Mouse (Mus musculus) liver, embryonic 14.5 days (tissue): ENCODE results near the gene Setd7. TPM values are rescaled to one million over a fixed set of nuclear protein-coding genes. Genes with fewer than 3 reads are reported as not detected.

Source experiments
- ATAC-seq: fragments of 200-750 bp; cut with Nextera tagmentation; 2 replicates; pipeline ENCODE4 v1.8.0; 2017; ENCODE audit warnings: moderate number of reproducible peaks, mild to moderate bottlenecking, moderate library complexity; ENCODE audit not compliant: insufficient read depth
- DNase-seq, 3 experiments: peaks; one replicate each; pipeline ENCODE4 v3.0.0-alpha.2; 2012 to 2013; ENCODE audit warnings: low read depth in 3 of 3, low spot score in 3 of 3
- H3K27ac ChIP-seq: fragments of 300-500 bp; sonication (generic); 2 replicates; pipeline ENCODE4 v1.5.1; 2014; ENCODE audit warnings: moderate library complexity, mild to moderate bottlenecking, control low read depth, inconsistent platforms
- H3K27me3 ChIP-seq: fragments of 300-500 bp; sonication (generic); 2 replicates; pipeline ENCODE4 v1.6.1; 2014; ENCODE audit warnings: mild to moderate bottlenecking, low read length, moderate library complexity; ENCODE audit not compliant: control insufficient read depth, insufficient read depth
- H3K36me3 ChIP-seq: fragments of 300-500 bp; sonication (generic); replicated peaks from 2 replicates; pipeline ENCODE4 v1.6.1; 2014; ENCODE audit warnings: low read depth; ENCODE audit not compliant: control insufficient read depth, insufficient read depth
- H3K4me1 ChIP-seq, 2 experiments: fragments of 200-500 bp in 1 of 2; fragments of 300-500 bp in 1 of 2; sonication (generic) in 1 of 2; replicated peaks; 2 replicates each; pipeline ENCODE4 v1.6.1; 2012 to 2014; ENCODE audit warnings: antibody characterized with exemption in 1 of 2, inconsistent platforms in 1 of 2, low read length in 1 of 2; ENCODE audit not compliant: control insufficient read depth in 2 of 2, insufficient read depth in 2 of 2
- H3K4me2 ChIP-seq: fragments of 300-500 bp; sonication (generic); 2 replicates; pipeline ENCODE4 v1.6.1; 2014; ENCODE audit warnings: low read depth, mild to moderate bottlenecking, control low read depth, moderate library complexity
- H3K4me3 ChIP-seq, 2 experiments: fragments of 200-500 bp in 1 of 2; fragments of 300-500 bp in 1 of 2; sonication (generic) in 1 of 2; 2 replicates each; pipeline ENCODE4 v1.5.1; 2012 to 2014; ENCODE audit warnings: low read depth in 2 of 2, low read length in 2 of 2, mild to moderate bottlenecking in 2 of 2, control low read depth in 1 of 2, inconsistent platforms in 1 of 2, moderate library complexity in 1 of 2; ENCODE audit not compliant: insufficient read depth in 1 of 2
- H3K9ac ChIP-seq: fragments of 300-500 bp; sonication (generic); replicated peaks from 2 replicates; pipeline ENCODE4 v1.6.1; 2014; ENCODE audit warnings: mild to moderate bottlenecking, control low read depth, moderate library complexity
- H3K9me3 ChIP-seq: fragments of 300-500 bp; sonication (generic); 2 replicates; pipeline ENCODE4 v1.6.1; 2016; ENCODE audit warnings: low read length, mixed read lengths; ENCODE audit not compliant: control insufficient read depth
- CTCF ChIP-seq: IDR thresholded peaks from 2 replicates; pipeline ENCODE4 v1.5.1; 2016; ENCODE audit warnings: antibody characterized with exemption, low read depth, control low read depth
- EP300 ChIP-seq: IDR thresholded peaks from 2 replicates; pipeline ENCODE4 v1.6.1; 2016; ENCODE audit warnings: antibody characterized with exemption, low read depth
- WGBS: fragments of 180-500 bp; shearing (Covaris S2); extraction: QIAGEN DNeasy Blood & Tissue Kit; methylation state at CpG from one replicate; pipeline ENCODE4 v1.1.7; 2014; ENCODE audit not compliant: insufficient replicate concordance; 5-methylcytosine and 5-hydroxymethylcytosine counted together
- polyA plus RNA-seq, 2 experiments: library from polyadenylated mRNA; depleted of rRNA in 1 of 2; stranded (reverse) in 1 of 2; unstranded in 1 of 2; fragments of >200 nt; fragmentation: Nextera tagmentation in 1 of 2; extraction: Ambion mirVana in 1 of 2; gene quantifications; 2 replicates each; pipeline versions ENCODE4 v1.2.1 to v1.2.3; 2012 to 2014

Setd7 gene
- polyA plus RNA-seq, 2 experiments: 1.0 to 1.8 TPM

GRCm38 (mm10) chr3:51555583-51555982, 5.1 kb downstream of the Setd7 start:
- Histone ChIP-seq H3K36me3 (no peaks in the 10 kb centered on the region), H3K27ac (no peak overlapping the region), H3K9ac (no peak overlapping the region), H3K4me3 (no peak overlapping the region), H3K27me3 (no peaks in the 10 kb centered on the region; the same call in 1 of the 2 replicates), H3K9me3 (no peaks in the 10 kb centered on the region), H3K4me2 (no peak overlapping the region), H3K4me1 (peaks cover 0 to 15% of the 10 kb centered on the region in 2 experiments; a peak in 3 of 4 replicates)
- DNase-seq (no peak), ATAC-seq (no peak)
- TF ChIP-seq CTCF (no peak), EP300 (no peak)
- 79% methylated on average over 8 of the region's 8 CpGs for WGBS

DNA sequence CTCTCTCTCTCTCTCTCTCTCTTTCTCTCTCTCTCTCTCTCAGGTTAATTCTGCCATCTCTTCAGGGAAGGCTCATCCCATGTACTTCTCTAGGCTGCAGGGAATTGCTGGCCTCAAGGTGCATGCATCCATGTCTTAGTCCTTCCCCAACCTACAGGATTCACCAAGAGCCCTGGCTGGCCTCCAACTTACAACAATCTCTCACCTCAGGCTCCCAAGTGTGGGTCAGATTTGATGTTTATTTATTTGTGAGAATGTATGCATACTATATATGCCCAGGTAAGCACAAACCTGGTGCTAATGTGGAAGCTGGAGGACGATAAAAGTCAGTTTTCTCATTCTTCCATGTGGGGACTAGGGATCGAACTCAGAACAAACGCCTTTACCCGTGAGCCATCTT, 5.8 kb downstream of the Setd7 start:
- no peaks in the 10 kb centered on the region for H3K27me3 ChIP-seq
- H3K4me3 ChIP-seq: no peak overlapping the region
- DNase-seq: no peak
- H3K9me3 ChIP-seq: no peaks in the 10 kb centered on the region
- TF ChIP-seq CTCF (no peak), EP300 (no peak)
- H3K4me2 ChIP-seq: no peak overlapping the region
- H3K27ac ChIP-seq: no peak overlapping the region
- no peak for ATAC-seq
- 79% methylated on average over 4 of the region's 4 CpGs for WGBS
- no peak overlapping the region for H3K9ac ChIP-seq
- peaks cover 0 to 15% of the 10 kb centered on the region in 2 experiments; a peak in 3 of 4 replicates for H3K4me1 ChIP-seq
- no peaks in the 10 kb centered on the region for H3K36me3 ChIP-seq

- no peaks in the 10 kb centered on the region for H3K9me3 ChIP-seq
- no peak for TF ChIP-seq CTCF
- TF ChIP-seq EP300: no peak
- DNase-seq (no peak), ATAC-seq (no peak)
- no peak overlapping the region for H3K9ac ChIP-seq
- H3K4me3 ChIP-seq: no peak overlapping the region
- H3K4me2 ChIP-seq: no peak overlapping the region
- H3K36me3 ChIP-seq: no peaks in the 10 kb centered on the region
- no peaks in the 10 kb centered on the region for H3K27me3 ChIP-seq
- no peak overlapping the region for H3K27ac ChIP-seq
- WGBS: 51% methylated on average over 9 of the region's 9 CpGs
- H3K4me1 ChIP-seq: peaks cover 0 to 15% of the 10 kb centered on the region in 2 experiments; a peak in 3 of 4 replicates
These were observed 6.6 kb downstream of the Setd7 start for GRCm38 (mm10) chr3:51554067-51554466.

- peaks cover 0 to 15% of the 10 kb centered on the region in 2 experiments; a peak in 2 of 4 replicates for H3K4me1 ChIP-seq
- DNase-seq (no peak), ATAC-seq (no peak)
- WGBS: 64% methylated on average over 8 of the region's 8 CpGs
- no peaks in the 10 kb centered on the region for H3K27me3 ChIP-seq
- peak overlapping the region; percentile 44 for H3K4me2 ChIP-seq
- H3K27ac ChIP-seq: no peak overlapping the region
- TF ChIP-seq CTCF: no peak
- TF ChIP-seq EP300: no peak
- no peak overlapping the region for H3K9ac ChIP-seq
- H3K36me3 ChIP-seq: no peaks in the 10 kb centered on the region
- H3K9me3 ChIP-seq: no peaks in the 10 kb centered on the region
- peak overlapping the region in 1 of 2 experiments; percentile 16; a peak in 1 of 4 replicates for H3K4me3 ChIP-seq
These were observed 7.2 kb downstream of the Setd7 start for GRCm38 (mm10) chr3:51553497-51553875.

GRCm38 (mm10) chr3:51552841-51553496, 7.7 kb downstream of the Setd7 start:
- Histone ChIP-seq H3K36me3 (no peaks in the 10 kb centered on the region), H3K27me3 (no peaks in the 10 kb centered on the region), H3K9ac (no peak overlapping the region), H3K9me3 (no peaks in the 10 kb centered on the region), H3K4me3 (peak overlapping the region; percentile 16 to 29; a peak in 2 of 4 replicates), H3K27ac (no peak overlapping the region), H3K4me2 (peak overlapping the region; percentile 44), H3K4me1 (peaks cover 0 to 15% of the 10 kb centered on the region in 2 experiments; a peak in 2 of 4 replicates)
- TF ChIP-seq CTCF (no peak), EP300 (no peak)
- DNase-seq (no peak), ATAC-seq (no peak)
- WGBS: 41% methylated on average over 10 of the region's 10 CpGs
